Mouse (Mus musculus) cerebellum, adult 2 months (tissue): ENCODE measurements around the gene Atp6v1d.

ENCODE experiments used
- CTCF ChIP-seq: fragments of 200-500 bp; IDR thresholded peaks from 2 replicates; pipeline ENCODE4 v1.5.1; 2011; ENCODE audit warnings: low read depth, mild to moderate bottlenecking, control low read depth, low read length, moderate library complexity, borderline replicate concordance; ENCODE audit not compliant: insufficient read depth
- POLR2A ChIP-seq: fragments of 200-500 bp; IDR thresholded peaks from 2 replicates; pipeline ENCODE4 v1.6.1; 2011; ENCODE audit warnings: low read length, control low read depth, borderline replicate concordance; ENCODE audit not compliant: insufficient read depth

DNA sequence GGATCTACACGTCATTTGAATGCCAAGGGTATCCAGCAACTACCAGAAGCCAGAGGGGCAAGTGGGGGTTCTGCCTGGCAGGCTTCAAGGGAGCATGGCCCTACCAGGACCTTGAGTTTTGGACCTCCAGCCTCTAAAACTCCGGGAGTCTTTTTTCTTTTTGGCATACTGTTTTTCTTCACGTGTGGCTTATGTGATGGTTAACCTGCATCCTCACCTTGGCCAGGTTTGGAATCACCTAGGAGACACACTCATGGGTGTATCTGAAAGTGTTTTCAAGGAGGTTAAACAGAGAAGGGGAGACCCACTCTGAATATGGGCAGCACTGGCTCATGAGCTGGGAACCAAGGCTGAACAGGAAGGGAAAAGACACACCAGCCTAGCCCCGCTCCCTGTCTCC, 41.9 kb upstream of the Atp6v1d start:
- no peak for TF ChIP-seq CTCF
- TF ChIP-seq POLR2A, result no peak
